Mouse (Mus musculus) frontal cortex, postnatal 14 days (tissue): Measurements from ENCODE around the gene Dach1.

Experiments used
- DNase-seq, 2 experiments: peaks; one replicate each; pipeline ENCODE4 v3.0.0; 2022; ENCODE audit warnings: low spot score in 2 of 2

The Dach1 gene

DNA sequence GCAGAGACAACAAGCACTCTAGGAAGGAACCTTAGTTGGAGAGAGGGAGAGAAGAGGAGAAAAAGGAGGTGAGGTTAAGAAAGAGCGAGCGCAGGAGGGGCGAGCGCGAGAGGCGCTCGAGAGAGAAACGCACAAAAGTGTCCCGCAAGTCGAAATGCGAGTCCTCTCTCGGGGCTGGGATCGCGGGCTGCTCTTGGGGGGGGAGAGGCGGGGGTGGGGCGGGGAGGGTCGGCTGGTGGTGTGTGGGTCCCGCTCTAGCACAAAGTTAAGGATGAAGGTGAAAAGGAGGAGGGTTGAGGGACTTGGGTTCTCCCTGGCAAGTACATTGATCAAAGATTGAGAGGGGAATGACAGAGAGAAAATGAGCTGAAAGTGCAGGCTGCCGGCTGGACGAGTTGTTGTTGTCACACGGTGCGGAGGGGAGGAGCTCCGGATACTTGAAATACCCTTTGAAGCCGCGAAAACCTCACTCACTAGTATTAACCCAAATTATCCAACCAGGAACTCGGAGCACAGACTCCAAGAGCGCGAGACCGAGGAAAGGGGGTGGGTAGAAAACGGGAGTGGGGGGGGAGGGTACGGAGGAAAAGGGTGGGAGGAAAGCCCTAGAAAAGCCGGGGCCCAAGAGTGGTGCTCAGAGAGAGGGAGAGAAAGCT, at the start of gene Dach1:
Dach1 (minus strand) TSS at position 345 of the 656 bp plus-strand sequence.
- DNase-seq, result no peak

DNA sequence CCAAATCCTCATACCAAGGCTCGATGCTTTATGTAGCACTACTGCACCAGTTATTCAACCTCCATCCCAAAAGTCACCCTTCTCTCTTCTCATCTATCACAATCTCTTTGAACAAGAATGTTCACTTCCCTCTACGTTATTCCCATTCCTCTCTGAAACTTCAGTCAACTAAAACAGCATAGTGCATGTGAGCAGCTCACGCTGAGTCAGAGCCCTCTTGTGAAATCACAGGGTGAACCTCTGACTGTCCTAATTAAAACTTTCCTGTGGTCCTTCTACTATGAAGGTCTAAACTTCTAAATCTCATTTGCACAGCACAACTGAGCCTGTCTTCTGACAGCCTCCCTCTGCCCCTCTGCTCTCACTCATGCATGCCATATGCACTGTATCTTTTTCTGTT, 30.5 kb upstream of the Dach1 start:
- DNase-seq, result no peak

DNA sequence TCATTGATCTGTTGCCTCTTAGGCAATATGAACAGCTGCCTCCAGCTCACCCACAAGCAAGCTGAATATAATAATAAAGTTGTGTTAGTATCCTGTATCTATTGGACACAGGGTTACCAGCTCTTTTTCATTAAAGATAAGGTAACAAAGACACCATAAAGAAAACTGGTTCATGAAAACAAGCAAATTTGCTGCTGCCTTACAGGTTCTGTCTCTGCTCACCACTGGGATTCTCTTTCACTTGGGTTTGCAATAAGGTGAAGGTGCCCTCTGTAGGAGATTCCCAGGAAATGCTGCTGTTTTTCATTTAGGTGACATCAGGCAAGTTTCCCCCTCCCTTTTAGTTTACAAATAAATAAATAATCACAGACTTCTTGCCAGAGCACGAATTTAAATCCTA, 12.0 kb upstream of the Dach1 start:
- DNase-seq, result no peak

DNA sequence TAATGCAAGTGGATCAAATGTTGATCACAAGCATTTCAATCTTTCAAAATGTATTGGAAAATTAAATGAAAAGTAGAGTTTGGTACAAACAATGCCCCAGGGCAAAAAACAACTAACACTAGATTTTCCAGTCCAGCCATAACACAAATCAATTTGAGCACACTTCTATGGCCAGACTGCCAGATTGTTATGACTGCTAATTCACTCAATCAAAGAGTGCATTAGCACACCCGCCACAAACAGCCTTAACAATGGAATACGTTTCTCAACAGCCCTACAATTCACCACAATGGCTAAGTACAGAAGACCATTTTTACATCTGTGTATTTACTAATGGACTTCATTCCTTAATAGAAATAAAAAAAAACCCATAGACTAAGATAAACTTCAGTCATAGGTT, 4.3 kb upstream of the Dach1 start:
- DNase-seq, result no peak

DNA sequence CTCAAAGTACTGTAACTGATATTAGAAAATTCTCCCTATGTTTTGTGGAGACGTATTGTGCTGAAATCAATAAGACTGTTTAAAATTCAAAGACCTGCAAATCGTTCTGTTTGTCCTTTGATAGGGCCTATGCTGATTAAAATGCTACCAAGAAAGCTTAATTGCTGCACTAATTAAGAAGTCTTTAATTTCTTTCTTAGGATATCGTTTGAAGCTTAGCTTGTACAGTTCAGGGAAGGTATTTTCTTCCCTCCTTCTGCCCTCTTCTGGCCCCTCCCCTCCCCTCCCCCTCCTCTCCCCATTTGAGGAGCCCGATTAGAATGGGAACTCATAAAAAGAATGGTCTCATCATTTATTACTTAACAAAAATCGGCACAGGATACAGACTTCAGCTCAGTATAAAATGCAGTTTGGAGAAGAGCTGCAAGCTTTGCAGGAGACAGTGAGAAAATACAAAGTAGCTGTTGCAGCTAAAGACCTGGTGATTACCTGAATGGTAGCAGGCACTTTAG, 2.9 kb upstream of the Dach1 start:
- DNase-seq, result no peak

DNA sequence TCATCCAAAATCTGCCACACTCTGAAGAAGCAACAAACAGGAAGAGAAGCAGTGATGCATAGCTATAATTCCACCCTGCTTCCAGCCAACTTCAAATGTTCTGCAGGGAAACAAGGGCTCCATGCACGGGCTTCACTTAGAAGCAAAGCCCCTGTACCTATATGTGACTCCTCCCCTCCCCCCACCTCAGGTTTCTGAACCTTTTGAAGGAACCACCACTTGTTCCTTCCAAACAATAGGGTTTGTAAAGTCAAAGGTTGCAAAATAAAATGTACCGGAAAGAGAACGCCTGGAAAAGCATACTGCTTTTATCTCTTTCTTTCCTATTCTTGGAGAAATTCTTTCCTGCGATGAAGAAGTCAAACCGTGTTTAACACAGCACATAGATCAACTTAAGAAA, 2.3 kb upstream of the Dach1 start:
- DNase-seq, result no peak

DNA sequence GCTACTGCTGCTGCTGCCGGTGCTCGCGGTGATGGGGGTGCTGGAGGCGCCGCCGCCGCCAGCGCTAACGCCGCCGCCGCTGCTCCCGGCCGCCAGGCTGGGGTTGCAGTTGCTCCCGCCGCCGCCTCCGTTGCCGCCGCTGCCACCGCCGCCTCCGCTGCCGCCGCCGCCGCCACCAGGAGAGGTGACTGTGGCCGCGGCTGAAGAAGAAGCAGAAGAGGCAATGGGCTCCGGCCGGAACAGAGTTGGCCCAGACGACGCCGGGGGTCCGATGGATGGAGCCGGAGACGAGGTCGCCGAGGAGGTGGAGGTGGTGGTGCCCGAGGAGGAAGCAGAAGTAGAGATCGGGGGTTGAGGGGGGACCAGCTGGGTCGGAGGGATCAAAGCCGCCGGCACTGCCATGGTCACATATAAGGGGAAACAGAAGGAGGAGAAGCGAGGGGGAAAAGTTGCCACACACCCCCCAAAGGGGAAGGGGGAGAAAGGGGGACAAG, 610 bp downstream of the Dach1 start:
- no peak for DNase-seq

DNA sequence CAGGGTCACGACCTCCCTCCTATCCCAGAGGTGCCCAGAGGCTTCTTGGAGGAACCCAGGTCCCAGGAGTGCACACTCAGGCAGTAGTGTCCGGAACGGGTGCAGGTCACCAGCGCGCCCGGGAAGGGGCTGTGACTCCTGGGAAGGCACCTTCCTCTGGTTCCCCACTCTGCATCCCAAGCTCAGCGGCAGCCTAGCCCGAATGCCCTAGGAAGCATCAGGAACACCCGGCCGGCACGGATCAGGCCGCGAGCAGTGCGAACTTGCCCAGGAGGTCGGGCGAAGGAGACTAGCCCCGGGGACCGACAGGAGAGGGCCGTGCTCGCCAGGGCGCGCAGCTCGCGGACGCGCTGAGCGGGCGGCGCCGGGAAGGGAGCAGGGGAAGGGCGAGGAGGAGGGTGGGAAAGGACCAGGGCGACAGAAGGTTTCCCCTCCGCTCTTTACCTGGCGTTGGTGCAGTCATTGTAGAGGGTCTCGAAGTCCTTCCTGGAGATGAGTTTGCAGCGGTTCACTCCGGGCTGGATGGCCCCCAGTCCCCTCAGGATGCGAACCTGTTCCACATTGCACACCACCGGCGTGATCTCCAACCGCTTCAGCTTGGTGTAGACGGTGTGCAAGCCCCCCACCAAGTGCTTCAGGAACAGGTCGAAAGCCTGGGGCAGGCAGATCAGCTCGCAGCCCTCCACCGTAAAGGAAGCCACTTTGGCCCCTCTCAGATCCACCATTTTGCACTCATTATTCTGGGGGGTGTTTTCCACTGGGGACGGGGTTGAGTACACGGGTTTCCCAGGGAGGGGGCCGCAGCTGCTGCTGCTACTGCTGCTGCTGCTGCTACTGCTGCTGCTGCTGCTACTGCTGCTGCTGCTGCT, 1.3 kb downstream of the Dach1 start:
- no peak for DNase-seq

DNA sequence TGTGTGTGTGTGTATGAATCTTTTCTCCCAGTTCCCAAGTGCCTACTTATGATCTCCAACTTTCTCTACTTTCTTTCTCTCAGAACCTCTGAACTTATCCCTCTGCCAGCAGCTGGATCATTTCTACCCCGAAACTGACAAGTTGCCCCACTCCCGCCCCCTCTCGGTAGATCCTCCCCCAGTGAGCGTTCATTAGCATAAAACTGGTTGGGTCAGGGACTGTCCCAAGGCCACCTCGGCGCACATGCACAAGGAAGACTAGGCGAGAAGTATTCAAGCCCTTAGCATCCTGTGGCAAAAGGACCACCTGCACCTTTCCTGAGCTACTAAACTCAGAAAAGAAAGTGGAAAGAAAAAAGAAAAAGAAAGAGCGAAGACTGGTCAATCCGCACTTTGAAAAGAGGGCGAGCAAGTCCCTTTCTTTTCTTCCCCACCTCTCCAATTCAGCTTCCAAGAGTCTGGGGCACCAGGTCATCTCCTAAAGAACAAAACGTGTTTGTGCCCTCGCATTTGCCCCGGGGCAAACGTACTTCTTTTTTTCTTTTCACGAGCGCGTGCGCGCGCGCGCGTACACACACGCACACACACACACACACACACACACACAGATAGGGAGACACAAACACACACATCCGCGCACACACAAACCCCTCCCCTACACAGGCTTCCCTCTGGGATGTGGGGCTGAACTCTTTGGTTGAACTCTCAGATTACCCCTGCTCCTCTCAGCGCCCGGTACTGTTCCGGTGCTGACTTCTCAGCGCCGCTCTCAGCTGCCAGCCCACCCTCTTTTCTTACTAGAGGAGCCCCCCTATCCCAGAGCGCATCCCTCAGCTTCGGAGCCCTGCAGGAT, 2.2 kb downstream of the Dach1 start:
- no peak for DNase-seq

DNA sequence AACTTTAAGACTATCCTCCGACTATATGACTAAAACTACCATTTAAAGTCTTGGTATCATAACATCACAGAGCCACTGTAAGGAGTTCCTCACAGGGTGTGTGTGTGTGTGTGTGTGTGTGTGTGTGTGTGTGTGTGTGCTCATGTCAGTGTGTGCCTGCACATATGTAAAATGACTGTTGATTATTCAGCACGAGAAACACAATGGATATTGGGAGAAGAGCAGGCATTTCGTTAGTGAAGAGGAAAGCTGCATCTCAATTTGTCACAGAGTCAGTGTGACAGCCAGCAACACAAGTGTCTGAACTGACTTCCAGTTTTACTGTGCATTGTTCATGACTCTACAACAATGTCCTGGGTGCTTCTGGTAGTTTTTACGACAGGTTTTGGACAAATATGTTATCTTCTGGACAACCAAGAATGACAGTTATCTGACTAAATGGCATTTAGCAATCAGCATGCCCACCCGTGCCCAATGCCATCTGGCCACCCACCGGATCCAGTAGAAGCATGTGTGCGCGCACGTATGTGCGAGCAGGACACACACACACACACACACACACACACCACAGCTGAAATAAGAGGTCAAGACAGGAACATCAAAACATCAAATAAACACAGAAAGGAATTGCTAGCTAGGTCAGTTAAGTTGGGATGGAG, 3.1 kb downstream of the Dach1 start:
- no peak for DNase-seq

DNA sequence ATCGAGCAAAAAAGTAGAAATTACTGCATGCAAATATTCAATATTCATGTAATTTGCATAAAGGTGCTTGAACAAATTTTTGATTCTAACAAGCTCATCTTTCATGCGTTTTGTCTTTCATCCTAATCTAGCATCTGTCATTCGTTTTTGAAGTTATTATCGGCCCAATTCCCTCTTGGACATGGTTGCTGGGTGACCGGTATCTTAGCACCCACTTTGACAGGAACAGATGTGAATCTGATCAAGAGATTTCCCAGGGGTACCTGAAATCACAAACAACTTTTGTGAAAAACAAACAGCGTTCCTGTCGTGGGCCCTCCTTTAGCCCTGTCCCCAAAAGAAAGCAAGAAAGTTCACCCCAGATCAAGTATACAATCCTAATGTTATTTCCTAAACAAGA, 12.8 kb downstream of the Dach1 start:
- no peak for DNase-seq

DNA sequence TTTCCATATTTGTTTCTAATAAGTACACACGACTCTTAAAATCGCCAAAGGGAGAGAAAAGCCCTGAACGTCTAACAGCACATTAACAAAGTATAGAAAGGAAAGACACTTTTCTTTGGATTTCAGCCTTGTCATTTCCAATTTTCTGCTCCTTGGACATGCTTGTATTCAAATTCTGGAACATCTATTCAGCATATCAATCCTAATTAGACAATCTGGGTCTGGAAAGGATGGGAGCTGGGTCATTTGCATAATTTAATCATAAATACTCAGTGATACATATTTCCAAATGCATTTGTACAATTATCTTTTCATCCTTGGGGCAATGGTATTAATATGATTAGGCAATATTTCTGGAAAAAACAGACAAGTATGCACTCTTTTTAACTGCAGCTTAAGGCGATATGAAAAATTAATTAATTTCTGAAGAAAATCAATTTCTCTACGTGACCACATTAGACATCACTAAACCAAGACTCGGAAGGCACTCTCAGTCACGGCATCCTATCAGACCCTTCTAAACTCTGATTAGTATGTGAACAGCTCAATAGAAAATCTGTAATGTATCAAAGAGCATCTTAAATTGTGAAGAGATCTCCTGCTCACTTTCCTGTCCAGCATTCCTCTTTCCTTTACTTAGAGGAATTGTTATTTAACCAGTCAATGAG, 13.7 kb downstream of the Dach1 start:
- no peak for DNase-seq

DNA sequence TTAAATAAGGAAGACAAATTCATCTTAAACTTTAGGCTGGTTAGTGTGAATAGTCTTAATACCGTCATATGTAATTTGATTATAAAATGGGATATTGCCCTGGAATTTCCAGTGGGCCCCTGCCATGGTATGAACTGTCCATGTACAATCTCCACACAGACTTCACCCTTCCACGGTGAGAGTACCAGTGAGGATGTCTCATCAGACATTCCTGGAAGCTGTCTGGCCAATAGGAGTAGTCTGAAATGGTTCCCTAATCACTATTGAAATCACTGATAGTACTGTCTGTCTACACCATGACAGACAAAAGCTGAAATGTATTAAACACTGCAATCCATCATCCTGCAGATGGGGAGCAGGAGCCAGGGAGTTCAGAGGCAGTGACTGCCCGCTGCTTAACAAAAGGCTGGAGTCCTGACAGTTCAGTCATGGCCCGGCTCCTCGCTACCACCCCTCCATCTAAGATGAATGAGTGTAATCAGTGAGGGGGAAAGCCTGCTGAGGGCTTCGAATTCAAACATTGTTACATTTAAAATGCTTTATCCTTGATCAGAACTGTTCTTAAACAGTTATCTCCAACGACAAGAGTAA, 14.6 kb downstream of the Dach1 start:
- DNase-seq, result no peak

DNA sequence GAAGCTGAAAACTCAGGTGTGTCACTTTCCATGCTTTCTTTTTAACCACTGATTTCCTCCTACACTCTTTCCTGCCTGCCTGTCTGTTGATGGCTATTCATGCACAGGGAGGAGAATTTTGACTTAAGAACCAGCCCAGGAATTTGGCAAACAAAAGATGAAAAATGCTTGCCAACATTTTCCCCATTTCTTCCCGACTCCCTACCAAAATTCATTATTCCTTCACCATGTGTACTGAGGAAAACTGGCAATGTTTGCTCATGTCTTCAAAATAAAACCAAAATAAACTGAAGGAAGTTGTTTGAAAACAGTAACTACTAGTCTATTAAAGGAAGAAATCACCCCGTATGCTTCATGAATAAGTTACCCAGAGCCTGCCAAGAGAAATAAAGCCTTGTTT, 27.8 kb downstream of the Dach1 start:
- no peak for DNase-seq

DNA sequence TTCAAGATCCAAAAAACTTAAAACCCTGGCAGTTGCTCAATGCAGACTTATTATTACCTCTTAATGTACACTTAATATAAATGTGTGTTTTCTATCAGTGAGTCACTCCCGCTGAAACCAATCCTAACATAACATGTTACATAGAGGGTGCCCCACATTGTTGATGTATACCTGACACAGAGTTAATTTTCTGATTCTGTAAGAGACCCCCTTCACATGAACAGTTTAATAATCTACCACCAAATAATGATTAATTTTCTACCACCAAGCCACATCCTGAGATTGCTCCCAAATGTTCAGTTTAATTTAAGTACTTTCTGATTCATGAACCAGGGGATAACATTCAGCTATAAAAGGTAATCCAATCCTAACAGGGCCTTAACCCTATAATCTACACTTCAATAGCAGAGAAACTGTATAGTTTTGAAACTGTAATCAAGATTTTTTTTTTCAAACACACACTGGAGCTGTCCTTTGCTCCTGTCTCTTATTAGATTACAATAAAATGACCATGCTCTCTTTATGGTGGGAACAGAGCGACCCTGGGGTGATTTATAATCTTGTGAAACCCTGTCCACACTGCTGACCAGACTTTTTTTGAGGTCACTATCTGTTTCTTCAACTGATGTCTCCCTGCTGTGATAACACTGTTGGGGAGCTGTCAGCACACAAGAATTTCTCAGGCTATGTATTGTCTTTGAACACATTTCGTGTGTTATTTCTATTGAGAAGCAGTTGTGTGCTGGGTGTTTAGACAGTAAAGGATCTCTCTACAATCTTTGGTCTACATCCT, 30.5 kb downstream of the Dach1 start:
- DNase-seq, result no peak

DNA sequence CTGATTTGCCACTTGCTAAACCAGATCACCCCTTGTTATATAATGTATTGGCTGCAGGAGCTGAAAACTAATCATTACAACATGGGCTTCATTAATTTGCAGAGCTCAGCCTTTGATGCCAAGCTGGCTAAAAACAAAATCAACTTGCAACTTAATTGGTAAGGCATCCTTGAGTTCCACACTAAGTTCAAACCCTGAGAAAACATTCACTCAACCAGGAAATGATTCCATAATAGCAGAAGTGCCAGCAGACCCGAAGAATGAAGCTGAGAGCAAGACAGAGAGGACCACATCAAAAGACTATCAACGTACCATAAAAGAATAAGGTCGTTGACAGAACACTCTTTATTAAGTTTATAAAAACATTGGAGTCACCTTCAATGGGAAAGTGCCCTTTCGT, 35.0 kb downstream of the Dach1 start:
- no peak for DNase-seq

DNA sequence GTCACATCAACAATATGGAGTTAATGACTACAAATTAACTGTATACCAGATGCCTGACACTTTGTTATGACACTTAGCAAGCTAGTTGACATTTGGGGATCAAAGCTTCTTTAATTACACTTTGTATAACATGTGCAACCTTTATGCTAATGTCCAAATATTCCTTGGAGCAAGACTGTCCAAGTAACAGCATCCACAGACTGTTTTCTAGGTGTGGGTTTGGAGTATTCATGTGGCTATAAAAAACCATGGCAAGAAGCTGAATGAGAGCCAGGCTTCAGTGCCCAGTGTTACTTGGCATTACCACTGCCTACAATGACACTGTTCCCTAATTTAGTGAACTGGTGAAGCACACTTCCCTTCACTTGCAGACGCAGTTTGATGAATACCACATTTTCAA, 46.5 kb downstream of the Dach1 start:
- DNase-seq, result no peak

DNA sequence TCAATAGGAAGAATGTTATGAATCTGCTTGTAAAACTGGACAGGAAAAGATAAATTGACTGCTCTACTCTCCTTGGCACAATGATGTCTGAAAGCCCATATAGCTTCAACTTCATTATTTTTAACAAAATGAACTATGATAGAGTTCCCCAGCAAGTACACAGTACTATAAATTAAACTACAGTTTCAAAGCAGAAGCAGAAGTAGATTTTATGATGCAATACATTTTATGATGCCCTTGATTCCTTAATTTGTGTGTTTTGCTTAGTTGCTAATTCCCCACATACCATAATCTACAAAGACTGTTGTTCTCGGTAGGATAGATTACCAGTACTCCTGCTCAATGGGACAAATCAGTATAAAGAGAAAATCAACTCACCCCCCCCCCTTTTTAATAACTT, 52.9 kb downstream of the Dach1 start:
- DNase-seq, result no peak

DNA sequence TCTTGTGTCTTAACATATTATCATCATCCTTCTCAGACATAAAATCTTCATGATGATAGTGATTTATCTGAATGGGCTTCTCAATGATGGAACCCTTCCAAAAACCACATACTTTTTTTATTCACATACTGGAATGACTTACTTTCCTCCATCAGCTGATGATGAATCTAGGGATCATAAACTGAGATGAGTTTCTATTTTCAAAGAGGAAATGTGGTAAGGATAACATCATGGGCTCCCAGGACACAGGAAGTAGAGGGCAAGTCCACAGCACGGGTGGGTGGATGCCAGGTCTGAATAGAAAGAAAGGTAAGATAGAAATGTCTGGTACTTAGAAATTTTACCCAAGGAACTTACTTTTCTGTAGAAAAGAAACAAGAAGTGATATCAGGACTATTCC, 56.5 kb downstream of the Dach1 start:
- DNase-seq, result no peak

DNA sequence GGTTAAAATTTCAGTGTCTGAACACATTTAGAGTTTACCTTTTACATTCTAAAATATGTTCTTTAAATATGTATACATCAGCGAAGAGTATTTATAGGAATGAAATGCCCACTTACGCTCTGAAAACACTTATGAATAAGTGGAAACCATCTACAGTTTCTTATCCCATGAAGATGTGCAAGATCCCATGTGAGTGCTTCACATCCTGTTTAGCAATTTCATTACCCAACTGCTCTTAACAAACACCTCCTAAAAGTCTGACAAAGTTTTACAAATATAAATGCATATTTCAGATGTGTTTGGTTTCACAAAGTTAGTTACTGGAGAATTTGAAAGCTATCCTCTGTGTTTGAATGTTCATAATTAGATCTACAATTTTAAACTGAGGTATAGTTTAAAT, 59.6 kb downstream of the Dach1 start:
- no peak for DNase-seq
